Mouse (Mus musculus): Measurements from ENCODE around the gene Ankrd6. TPM values are rescaled to one million over a fixed set of nuclear protein-coding genes. Genes with fewer than 3 reads are reported as not detected.

Gene Ankrd6
- polyA plus RNA-seq, 1 experiment from 2014 or later = 23.0 TPM

GRCm38 (mm10) chr4:32869370-32869769, 81.3 kb downstream of the Ankrd6 start:
- ATAC-seq (ENCODE audit: low FRiP score) (no peak), DNase-seq (ENCODE audit: low spot score) (no peak)
- no peak overlapping the region for H3K9ac ChIP-seq
- WGBS = 76% methylated on average over 9 of the region's 9 CpGs
- no peaks in the 10 kb centered on the region for H3K9me3 ChIP-seq (ENCODE audit: control insufficient read depth, low read length)
- H3K27me3 ChIP-seq (ENCODE audit: control insufficient read depth, insufficient read depth, low read length) = no peaks in the 10 kb centered on the region
- H3K4me2 ChIP-seq (replicated peaks) = no peak overlapping the region
- H3K4me1 ChIP-seq (replicated peaks; ENCODE audit: control insufficient read depth, insufficient read depth, low read length) = peaks cover 6% of the 10 kb centered on the region
- H3K4me3 ChIP-seq (replicated peaks; ENCODE audit: low read length) = no peak overlapping the region
- H3K36me3 ChIP-seq (replicated peaks; ENCODE audit: control insufficient read depth, insufficient read depth) = no peaks in the 10 kb centered on the region
- H3K27ac ChIP-seq = no peak overlapping the region

GRCm38 (mm10) chr4:32868858-32869257, 81.8 kb downstream of the Ankrd6 start:
- Histone ChIP-seq H3K9ac (no peak overlapping the region), H3K9me3 (ENCODE audit: control insufficient read depth, low read length) (no peaks in the 10 kb centered on the region), H3K4me3 (replicated peaks; ENCODE audit: low read length) (no peak overlapping the region), H3K36me3 (replicated peaks; ENCODE audit: control insufficient read depth, insufficient read depth) (no peaks in the 10 kb centered on the region), H3K27ac (no peak overlapping the region), H3K27me3 (ENCODE audit: control insufficient read depth, insufficient read depth, low read length) (no peaks in the 10 kb centered on the region), H3K4me1 (replicated peaks; ENCODE audit: control insufficient read depth, insufficient read depth, low read length) (peaks cover 10% of the 10 kb centered on the region), H3K4me2 (replicated peaks) (no peak overlapping the region)
- 81% methylated on average over 8 of the region's 8 CpGs for WGBS
- no peak for ATAC-seq (ENCODE audit: low FRiP score)
- no peak for DNase-seq (ENCODE audit: low spot score)

GRCm38 (mm10) chr4:32868437-32868836, 82.2 kb downstream of the Ankrd6 start:
- H3K36me3 ChIP-seq (replicated peaks; ENCODE audit: control insufficient read depth, insufficient read depth) = no peaks in the 10 kb centered on the region
- H3K4me3 ChIP-seq (replicated peaks; ENCODE audit: low read length) = no peak overlapping the region
- ATAC-seq (ENCODE audit: low FRiP score) = no peak
- no peak for DNase-seq (ENCODE audit: low spot score)
- no peak overlapping the region for H3K4me2 ChIP-seq (replicated peaks)
- 85% methylated on average over 4 of the region's 4 CpGs for WGBS
- H3K27ac ChIP-seq = no peak overlapping the region
- H3K4me1 ChIP-seq (replicated peaks; ENCODE audit: control insufficient read depth, insufficient read depth, low read length) = peaks cover 14% of the 10 kb centered on the region
- H3K27me3 ChIP-seq (ENCODE audit: control insufficient read depth, insufficient read depth, low read length) = no peaks in the 10 kb centered on the region
- no peaks in the 10 kb centered on the region for H3K9me3 ChIP-seq (ENCODE audit: control insufficient read depth, low read length)
- H3K9ac ChIP-seq = no peak overlapping the region

GRCm38 (mm10) chr4:32867460-32867859, 83.2 kb downstream of the Ankrd6 start:
- no peak overlapping the region for H3K9ac ChIP-seq
- no peak overlapping the region for H3K4me3 ChIP-seq (replicated peaks; ENCODE audit: low read length)
- no peak for DNase-seq (ENCODE audit: low spot score)
- WGBS = 88% methylated on average over 6 of the region's 6 CpGs
- H3K27me3 ChIP-seq (ENCODE audit: control insufficient read depth, insufficient read depth, low read length) = no peaks in the 10 kb centered on the region
- H3K4me2 ChIP-seq (replicated peaks) = no peak overlapping the region
- H3K4me1 ChIP-seq (replicated peaks; ENCODE audit: control insufficient read depth, insufficient read depth, low read length) = peaks cover 24% of the 10 kb centered on the region
- H3K27ac ChIP-seq = no peak overlapping the region
- no peak for ATAC-seq (ENCODE audit: low FRiP score)
- no peaks in the 10 kb centered on the region for H3K36me3 ChIP-seq (replicated peaks; ENCODE audit: control insufficient read depth, insufficient read depth)
- H3K9me3 ChIP-seq (ENCODE audit: control insufficient read depth, low read length) = no peaks in the 10 kb centered on the region

- ATAC-seq (ENCODE audit: low FRiP score) = no peak
- no peaks in the 10 kb centered on the region for H3K27me3 ChIP-seq (ENCODE audit: control insufficient read depth, insufficient read depth, low read length)
- H3K27ac ChIP-seq = peak overlapping the region; percentile 83
These were observed 85.8 kb downstream of the Ankrd6 start for GRCm38 (mm10) chr4:32864867-32865242.

GRCm38 (mm10) chr4:32864131-32864866, 86.3 kb downstream of the Ankrd6 start:
- 16% methylated on average over 31 of the region's 31 CpGs for WGBS
- no peaks in the 10 kb centered on the region for H3K36me3 ChIP-seq (replicated peaks; ENCODE audit: control insufficient read depth, insufficient read depth)
- ATAC-seq (ENCODE audit: low FRiP score) = peak; percentile 50; the same call in 1 of the 2 replicates
- peak overlapping the region; percentile 63 for H3K9ac ChIP-seq
- no peaks in the 10 kb centered on the region for H3K27me3 ChIP-seq (ENCODE audit: control insufficient read depth, insufficient read depth, low read length)
- no peak for DNase-seq (ENCODE audit: low spot score)
- H3K4me2 ChIP-seq (replicated peaks) = peak overlapping the region; percentile 61
- H3K27ac ChIP-seq = peak overlapping the region; percentile 83
- peak overlapping the region; percentile 36 for H3K4me3 ChIP-seq (replicated peaks; ENCODE audit: low read length)
- peaks cover 48% of the 10 kb centered on the region for H3K4me1 ChIP-seq (replicated peaks; ENCODE audit: control insufficient read depth, insufficient read depth, low read length)
- H3K9me3 ChIP-seq (ENCODE audit: control insufficient read depth, low read length) = no peaks in the 10 kb centered on the region

More at GRCm38 (mm10) chr4:32864867-32865242, 85.8 kb downstream of the Ankrd6 start:
- peaks cover 46% of the 10 kb centered on the region for H3K4me1 ChIP-seq (replicated peaks; ENCODE audit: control insufficient read depth, insufficient read depth, low read length)
- H3K9me3 ChIP-seq (ENCODE audit: control insufficient read depth, low read length) = no peaks in the 10 kb centered on the region
- 80% methylated on average over 6 of the region's 6 CpGs for WGBS
- no peaks in the 10 kb centered on the region for H3K36me3 ChIP-seq (replicated peaks; ENCODE audit: control insufficient read depth, insufficient read depth)
- peak overlapping the region; percentile 36 for H3K4me3 ChIP-seq (replicated peaks; ENCODE audit: low read length)
- no peak for DNase-seq (ENCODE audit: low spot score)
- peak overlapping the region; percentile 63 for H3K9ac ChIP-seq
- peak overlapping the region; percentile 61 for H3K4me2 ChIP-seq (replicated peaks)

GRCm38 (mm10) chr4:32863447-32864130, 87.1 kb downstream of the Ankrd6 start:
- Histone ChIP-seq H3K36me3 (replicated peaks; ENCODE audit: control insufficient read depth, insufficient read depth) (no peaks in the 10 kb centered on the region), H3K9ac (peak overlapping the region; percentile 63), H3K4me2 (replicated peaks) (peak overlapping the region; percentile 61), H3K4me1 (replicated peaks; ENCODE audit: control insufficient read depth, insufficient read depth, low read length) (peaks cover 48% of the 10 kb centered on the region), H3K4me3 (replicated peaks; ENCODE audit: low read length) (peak overlapping the region; percentile 36), H3K27me3 (ENCODE audit: control insufficient read depth, insufficient read depth, low read length) (no peaks in the 10 kb centered on the region), H3K27ac (peak overlapping the region; percentile 83), H3K9me3 (ENCODE audit: control insufficient read depth, low read length) (no peaks in the 10 kb centered on the region)
- 3% methylated on average over 12 of the region's 12 CpGs for WGBS
- peak; percentile 51 for DNase-seq (ENCODE audit: low spot score)
- peak; percentile 25; the same call in 1 of the 2 replicates for ATAC-seq (ENCODE audit: low FRiP score)

- H3K9ac ChIP-seq = peak overlapping the region; percentile 63
- peak overlapping the region; percentile 61 for H3K4me2 ChIP-seq (replicated peaks)
- WGBS = 23% methylated on average over 15 of the region's 15 CpGs
- DNase-seq (ENCODE audit: low spot score) (no peak), ATAC-seq (ENCODE audit: low FRiP score) (no peak)
- H3K4me3 ChIP-seq (replicated peaks; ENCODE audit: low read length) = peak overlapping the region; percentile 36
- H3K36me3 ChIP-seq (replicated peaks; ENCODE audit: control insufficient read depth, insufficient read depth) = no peaks in the 10 kb centered on the region
- H3K27ac ChIP-seq = peak overlapping the region; percentile 83
- H3K27me3 ChIP-seq (ENCODE audit: control insufficient read depth, insufficient read depth, low read length) = no peaks in the 10 kb centered on the region
- H3K9me3 ChIP-seq (ENCODE audit: control insufficient read depth, low read length) = no peaks in the 10 kb centered on the region
- H3K4me1 ChIP-seq (replicated peaks; ENCODE audit: control insufficient read depth, insufficient read depth, low read length) = peaks cover 48% of the 10 kb centered on the region
These were observed 87.7 kb downstream of the Ankrd6 start for GRCm38 (mm10) chr4:32862751-32863446.
